Mouse (Mus musculus): ENCODE measurements at regions not wholly inside any gene's neighbourhood (a gene's known extent, or its start where the extent isn't known, plus 50 kb on each side); places are given as distances from the start of the nearest gene placed in this dataset.
A peak's percentile ranks its signal among the peaks of the same experiment; 100 is the strongest.

GRCm38 (mm10) chr1:190263620-190264019, 93.1 kb upstream of the Prox1 start:
- intact Hi-C loops (cut with DNase I) = no loop called here
- DNase-seq (ENCODE audit: low spot score in 2 of 2) = no peak

GRCm38 (mm10) chr1:190259576-190259975, 89.1 kb upstream of the Prox1 start:
- intact Hi-C loops (cut with DNase I) = no loop called here
- DNase-seq (ENCODE audit: low spot score in 2 of 2) = peak in 1 of 2 experiments; percentile 20

- intact Hi-C loops (cut with DNase I) = no loop called here
- DNase-seq (ENCODE audit: low spot score in 2 of 2) = peak; percentile 13 to 50
Observed at GRCm38 (mm10) chr1:190250574-190251246, 80.2 kb upstream of the Prox1 start.

- intact Hi-C loops (cut with DNase I) = no loop called here
- DNase-seq (ENCODE audit: low spot score in 2 of 2) = no peak
Observed at GRCm38 (mm10) chr1:190242526-190242925, 72.0 kb upstream of the Prox1 start.

GRCm38 (mm10) chr1:190239796-190240195, 69.3 kb upstream of the Prox1 start:
- intact Hi-C loops (cut with DNase I) = no loop called here

GRCm38 (mm10) chr1:190230866-190231265, 60.4 kb upstream of the Prox1 start:
- DNase-seq (ENCODE audit: low spot score in 2 of 2) = no peak
- intact Hi-C loops (cut with DNase I) = no loop called here

More at GRCm38 (mm10) chr1:190239796-190240195, 69.3 kb upstream of the Prox1 start:
- no peak for DNase-seq (ENCODE audit: low spot score in 2 of 2)

- peak in 1 of 2 experiments; percentile 1 for DNase-seq (ENCODE audit: low spot score in 2 of 2)
- intact Hi-C loops (cut with DNase I) = no loop called here
Observed at GRCm38 (mm10) chr1:190220417-190220816, 49.9 kb upstream of the Prox1 start.

Small RNAs in the stretch of these regions (microRNA-seq; reads per million reads assigned to microRNA genes)
- gene Gm47294 = 0 reads per million in 2 experiments

Measured in left cerebral cortex, postnatal 25 days (tissue).